Mouse (Mus musculus) ovary, postnatal 14 days (tissue): Measurements from ENCODE around the gene Igsf8.

Experiments
- DNase-seq: peaks from one replicate; pipeline ENCODE4 v3.0.0; 2022; ENCODE audit warnings: low spot score

Gene Igsf8

GRCm38 (mm10) chr1:172349916-172350812, 88.7 kb downstream of the Igsf8 start:
- DNase-seq: no peak

- no peak for DNase-seq
These were observed 90.6 kb downstream of the Igsf8 start for GRCm38 (mm10) chr1:172352001-172352400.

GRCm38 (mm10) chr1:172352453-172352852, 91.0 kb downstream of the Igsf8 start:
- DNase-seq: no peak

GRCm38 (mm10) chr1:172355336-172355735, 93.9 kb downstream of the Igsf8 start:
- DNase-seq: no peak

GRCm38 (mm10) chr1:172357550-172357949, 96.1 kb downstream of the Igsf8 start:
- DNase-seq: peak; percentile 53

- no peak for DNase-seq
These were observed 96.9 kb downstream of the Igsf8 start for GRCm38 (mm10) chr1:172358341-172358740.

GRCm38 (mm10) chr1:172364684-172365083, 103.2 kb downstream of the Igsf8 start:
- DNase-seq: peak; percentile 42

GRCm38 (mm10) chr1:172368768-172369418, 107.5 kb downstream of the Igsf8 start:
- DNase-seq: no peak
